Mouse (Mus musculus): ENCODE measurements around the gene Pard3b. TPM values are rescaled to one million over a fixed set of nuclear protein-coding genes. Genes with fewer than 3 reads are reported as not detected.

Pard3b gene
- polyA plus RNA-seq, 1 experiment = 5.7 TPM

DNA sequence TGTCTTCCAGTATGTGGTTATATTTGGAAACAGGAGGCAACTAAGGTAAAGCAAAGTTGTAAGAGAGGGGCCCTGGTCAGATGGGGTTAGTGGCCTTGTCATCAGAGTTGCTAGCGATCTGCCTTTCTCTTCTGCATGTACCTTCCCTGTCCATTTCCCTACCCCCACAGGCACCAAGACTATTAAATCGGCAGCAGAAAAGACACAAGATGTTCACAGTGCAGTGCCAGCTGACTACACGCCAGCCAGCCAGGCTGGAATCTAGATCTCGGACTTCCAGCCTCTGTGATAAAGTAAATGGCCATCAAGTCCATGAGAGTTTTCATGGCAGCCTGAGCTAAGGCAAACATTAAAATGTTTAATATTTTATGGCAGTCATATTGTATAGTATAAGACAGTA, 257.4 kb downstream of the Pard3b start:
- H3K4me3 ChIP-seq (replicated peaks; ENCODE audit: extremely low read depth, low read depth, low read length) = no peak overlapping the region
- 71% methylated on average over 4 of the region's 4 CpGs for WGBS
- no peaks in the 10 kb centered on the region for H3K4me1 ChIP-seq (ENCODE audit: control insufficient read depth, insufficient read depth, low read length)
- no peak for TF ChIP-seq POLR2A (IDR thresholded peaks at IDR 0.05; ENCODE audit: borderline replicate concordance, extremely low read depth, low read depth, low read length)
- no peak for TF ChIP-seq CTCF (IDR thresholded peaks at IDR 0.05; ENCODE audit: insufficient read depth, low read length)
- no peak for DNase-seq

DNA sequence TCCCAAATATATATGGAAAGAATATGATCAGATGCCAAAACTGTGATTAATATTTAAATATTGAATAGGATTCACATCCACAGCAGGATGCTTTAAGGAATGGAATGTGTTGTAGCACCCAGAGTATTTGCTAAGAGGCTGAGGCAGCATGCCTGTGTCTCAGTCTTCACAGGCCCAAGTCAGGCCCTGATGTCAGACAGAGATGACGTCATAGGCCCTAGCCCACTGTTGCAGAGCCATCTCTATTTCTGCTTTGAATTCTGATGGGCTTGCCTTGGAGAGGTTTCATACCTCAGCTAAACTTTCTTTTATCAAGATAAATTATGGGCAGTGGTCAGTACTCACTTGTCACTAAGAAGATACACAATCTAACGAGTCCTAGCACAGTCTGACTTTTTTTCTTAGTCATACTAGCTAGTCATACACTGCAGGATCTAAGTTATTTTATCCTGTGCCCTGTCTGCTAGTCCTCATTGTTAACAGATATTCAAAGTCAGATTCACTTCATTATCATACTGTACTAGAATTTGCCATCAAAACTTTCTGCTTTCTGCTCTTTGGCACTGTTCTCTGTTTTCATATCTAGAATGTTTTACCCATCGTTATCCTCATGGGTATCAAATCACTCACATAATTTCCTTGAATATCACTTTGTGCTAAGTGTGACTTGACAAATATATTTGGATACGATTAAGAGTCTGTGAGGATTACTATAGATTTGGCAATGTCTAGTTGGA, 264.8 kb downstream of the Pard3b start:
- no peak for DNase-seq
- no peak for TF ChIP-seq CTCF (IDR thresholded peaks at IDR 0.05; ENCODE audit: insufficient read depth, low read length)
- no peak for TF ChIP-seq POLR2A (IDR thresholded peaks at IDR 0.05; ENCODE audit: borderline replicate concordance, extremely low read depth, low read depth, low read length)
- no peaks in the 10 kb centered on the region; the same call in 1 of the 2 replicates for H3K4me1 ChIP-seq (ENCODE audit: control insufficient read depth, insufficient read depth, low read length)
- H3K4me3 ChIP-seq (replicated peaks; ENCODE audit: extremely low read depth, low read depth, low read length) = no peak overlapping the region
- WGBS = 55% methylated on average over 4 of the region's 4 CpGs

DNA sequence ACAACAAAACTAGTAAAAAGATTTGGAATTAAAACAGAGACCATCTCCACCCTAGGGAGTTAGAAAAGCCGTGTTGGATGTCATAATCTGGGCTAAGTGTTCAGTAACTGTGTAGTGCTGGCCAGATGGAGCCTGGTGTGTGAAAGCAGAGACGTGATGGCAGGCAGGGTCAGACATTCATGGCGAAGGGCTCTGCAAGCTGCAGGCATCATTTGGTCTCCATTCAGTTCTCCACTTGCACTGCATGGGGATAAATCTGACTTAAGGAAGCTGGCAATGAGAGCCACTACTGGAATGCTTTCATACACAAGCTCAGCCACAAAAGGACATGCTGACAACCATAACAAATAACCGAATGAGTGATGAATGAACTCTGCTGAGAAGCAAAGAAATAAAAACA, 265.4 kb downstream of the Pard3b start:
- DNase-seq = no peak

DNA sequence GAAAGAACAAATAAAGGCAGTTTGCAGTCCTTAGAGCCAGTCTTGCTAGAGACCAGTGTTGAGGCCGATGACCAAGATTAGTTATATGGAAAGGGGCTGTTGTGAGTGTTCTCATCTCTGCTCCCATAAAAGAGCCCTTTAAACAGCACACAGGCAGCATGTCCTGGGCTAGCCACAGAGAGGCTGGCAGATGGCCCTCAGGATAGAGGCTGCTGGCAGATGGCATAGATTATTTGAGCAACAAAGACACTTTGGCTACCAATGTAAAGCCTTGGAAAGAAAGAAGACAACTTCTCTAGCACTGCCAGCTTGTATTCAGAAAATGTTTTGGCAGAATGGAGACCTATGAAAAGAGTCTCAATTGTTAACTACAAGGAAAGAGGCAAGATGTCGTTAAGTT, 274.3 kb downstream of the Pard3b start:
- no peak for TF ChIP-seq POLR2A (IDR thresholded peaks at IDR 0.05; ENCODE audit: borderline replicate concordance, extremely low read depth, low read depth, low read length)
- TF ChIP-seq CTCF (IDR thresholded peaks at IDR 0.05; ENCODE audit: insufficient read depth, low read length) = no peak
- H3K4me1 ChIP-seq (ENCODE audit: control insufficient read depth, insufficient read depth, low read length) = no peaks in the 10 kb centered on the region
- no peak overlapping the region for H3K4me3 ChIP-seq (replicated peaks; ENCODE audit: extremely low read depth, low read depth, low read length)
- DNase-seq = no peak
- WGBS = 74% methylated on average over 2 of the region's 2 CpGs

More for the DNA sequence above, 265.4 kb downstream of the Pard3b start:
- WGBS = 49% methylated on average over 4 of the region's 4 CpGs
- no peak for TF ChIP-seq CTCF (IDR thresholded peaks at IDR 0.05; ENCODE audit: insufficient read depth, low read length)
- no peak for TF ChIP-seq POLR2A (IDR thresholded peaks at IDR 0.05; ENCODE audit: borderline replicate concordance, extremely low read depth, low read depth, low read length)
- Histone ChIP-seq H3K4me1 (ENCODE audit: control insufficient read depth, insufficient read depth, low read length) (no peaks in the 10 kb centered on the region; the same call in 1 of the 2 replicates), H3K4me3 (replicated peaks; ENCODE audit: extremely low read depth, low read depth, low read length) (no peak overlapping the region)

DNA sequence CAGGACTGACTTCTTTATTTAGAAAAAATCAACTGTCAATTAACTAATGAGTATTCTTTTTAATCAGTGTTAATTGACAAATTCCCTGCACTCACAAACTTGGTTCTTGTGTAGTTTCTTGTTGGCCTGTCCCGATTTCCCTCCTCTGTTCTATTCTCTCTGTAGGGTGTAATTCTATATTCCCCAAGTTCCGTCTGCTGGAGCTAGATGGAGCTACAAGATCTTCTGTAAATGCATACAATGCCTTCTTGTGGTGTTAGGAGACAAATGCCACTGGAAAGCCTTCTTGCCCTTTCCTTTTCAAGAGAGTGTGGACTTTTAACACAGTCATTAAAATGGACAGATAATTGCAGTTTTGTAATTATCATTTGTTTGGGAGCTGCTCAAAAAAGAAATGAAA, 286.3 kb downstream of the Pard3b start:
- DNase-seq = no peak
- Histone ChIP-seq H3K4me1 (ENCODE audit: control insufficient read depth, insufficient read depth, low read length) (peaks cover 7% of the 10 kb centered on the region; the same call in 1 of the 2 replicates), H3K4me3 (replicated peaks; ENCODE audit: extremely low read depth, low read depth, low read length) (no peak overlapping the region)
- 46% methylated on average over 2 of the region's 2 CpGs for WGBS
- no peak for TF ChIP-seq CTCF (IDR thresholded peaks at IDR 0.05; ENCODE audit: insufficient read depth, low read length)

DNA sequence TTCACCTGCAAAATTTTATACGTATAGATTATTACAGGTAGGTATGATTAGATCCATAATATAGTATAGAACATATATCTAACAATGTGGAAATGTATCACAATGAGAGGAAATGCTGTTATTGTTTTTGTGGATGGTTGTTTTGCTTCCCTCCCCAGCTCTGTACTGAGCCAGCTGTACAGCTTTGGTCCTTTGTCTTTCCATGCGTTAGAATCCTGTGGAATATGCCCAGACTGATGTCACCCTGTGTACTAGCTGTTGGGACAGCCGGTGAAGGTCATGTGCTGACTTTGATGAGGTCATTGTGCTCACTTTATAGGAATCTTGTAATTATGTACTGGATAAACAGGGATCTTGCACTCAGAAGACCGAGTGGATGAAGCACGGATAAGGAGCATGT, 286.9 kb downstream of the Pard3b start:
- TF ChIP-seq POLR2A (IDR thresholded peaks at IDR 0.05; ENCODE audit: borderline replicate concordance, extremely low read depth, low read depth, low read length) = no peak
- Histone ChIP-seq H3K4me3 (replicated peaks; ENCODE audit: extremely low read depth, low read depth, low read length) (no peak overlapping the region), H3K4me1 (ENCODE audit: control insufficient read depth, insufficient read depth, low read length) (peaks cover 7% of the 10 kb centered on the region; the same call in 1 of the 2 replicates)
- WGBS = 49% methylated on average over 5 of the region's 5 CpGs
- no peak for DNase-seq

DNA sequence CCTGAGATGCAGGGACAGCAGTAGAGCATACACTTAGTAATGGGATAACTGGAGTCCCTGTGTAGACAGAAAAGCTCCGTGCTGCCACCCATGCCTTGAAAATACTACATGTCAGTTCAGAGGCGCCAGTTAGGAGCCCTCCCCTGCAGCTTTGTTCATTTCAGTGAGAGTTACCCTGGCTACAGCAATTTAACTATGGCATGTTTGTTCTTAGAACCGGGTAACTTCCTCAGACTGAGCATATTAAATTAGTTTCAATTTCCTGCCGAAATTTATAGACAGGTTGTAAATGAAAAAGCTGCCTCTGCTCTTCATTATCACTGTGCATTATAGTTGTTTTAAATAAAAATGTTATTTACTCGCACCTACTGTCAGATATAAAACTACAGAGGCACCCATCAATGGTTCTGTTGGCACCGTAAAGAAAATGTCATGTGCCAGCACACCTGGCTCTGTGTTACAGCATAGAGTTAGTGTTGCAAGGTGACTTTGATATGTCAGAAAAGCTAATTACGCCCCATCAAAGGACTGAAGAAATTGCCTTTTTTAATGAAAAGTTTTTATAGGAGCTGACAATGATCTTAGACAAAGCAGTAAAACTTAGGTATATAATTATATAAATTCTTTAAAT, 289.6 kb downstream of the Pard3b start:
- Histone ChIP-seq H3K4me3 (replicated peaks; ENCODE audit: extremely low read depth, low read depth, low read length) (no peak overlapping the region), H3K4me1 (ENCODE audit: control insufficient read depth, insufficient read depth, low read length) (peaks cover 7% of the 10 kb centered on the region; the same call in 1 of the 2 replicates)
- WGBS = 51% methylated on average over 7 of the region's 7 CpGs
- TF ChIP-seq CTCF (IDR thresholded peaks at IDR 0.05; ENCODE audit: insufficient read depth, low read length) (no peak), POLR2A (IDR thresholded peaks at IDR 0.05; ENCODE audit: borderline replicate concordance, extremely low read depth, low read depth, low read length) (no peak)
- DNase-seq = no peak

DNA sequence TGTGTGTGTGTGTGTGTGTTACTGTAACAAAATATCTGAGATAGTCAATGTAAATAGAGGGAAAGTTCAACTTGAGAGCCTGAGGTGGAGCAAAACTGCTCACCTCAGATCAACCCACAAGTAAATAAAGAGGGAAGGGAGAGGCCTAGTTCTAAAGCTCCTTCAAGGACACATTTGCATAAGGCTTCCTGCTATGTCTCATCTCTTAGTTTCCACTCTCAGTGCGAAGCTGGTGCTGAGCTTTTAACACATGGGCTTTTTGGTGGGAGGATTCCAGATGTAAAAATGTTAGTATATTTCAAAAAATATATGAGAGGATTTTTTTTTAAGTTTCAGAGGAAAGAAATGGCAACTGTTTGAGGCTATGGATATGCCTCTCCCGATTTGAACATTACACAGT, 294.9 kb downstream of the Pard3b start:
- DNase-seq = no peak
- TF ChIP-seq CTCF (IDR thresholded peaks at IDR 0.05; ENCODE audit: insufficient read depth, low read length) (no peak), POLR2A (IDR thresholded peaks at IDR 0.05; ENCODE audit: borderline replicate concordance, extremely low read depth, low read depth, low read length) (no peak)
- Histone ChIP-seq H3K4me3 (replicated peaks; ENCODE audit: extremely low read depth, low read depth, low read length) (no peak overlapping the region), H3K4me1 (ENCODE audit: control insufficient read depth, insufficient read depth, low read length) (no peaks in the 10 kb centered on the region)
- 72% methylated on average over 2 of the region's 2 CpGs for WGBS

DNA sequence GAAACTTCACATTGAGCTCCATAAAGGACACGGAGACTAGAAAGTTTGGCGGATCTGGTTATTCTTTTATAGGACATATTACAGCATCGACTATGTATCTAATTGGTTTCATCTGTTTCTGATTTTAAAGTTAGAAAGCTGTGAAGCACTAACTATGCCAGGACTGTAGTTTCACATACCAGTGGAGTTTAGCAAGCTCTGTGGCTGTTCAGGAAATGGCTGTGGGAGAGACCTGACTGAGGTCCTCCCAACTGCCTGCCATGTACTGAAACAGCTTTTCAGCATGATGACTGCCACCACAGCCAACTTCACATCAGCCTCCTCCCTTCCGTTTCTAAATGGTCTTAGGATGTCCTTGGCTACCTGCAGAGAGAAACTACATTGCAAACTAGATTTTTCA, 296.1 kb downstream of the Pard3b start:
- no peak for DNase-seq
- Histone ChIP-seq H3K4me3 (replicated peaks; ENCODE audit: extremely low read depth, low read depth, low read length) (no peak overlapping the region), H3K4me1 (ENCODE audit: control insufficient read depth, insufficient read depth, low read length) (no peaks in the 10 kb centered on the region)
- TF ChIP-seq CTCF (IDR thresholded peaks at IDR 0.05; ENCODE audit: insufficient read depth, low read length) = no peak
- TF ChIP-seq POLR2A (IDR thresholded peaks at IDR 0.05; ENCODE audit: borderline replicate concordance, extremely low read depth, low read depth, low read length) = no peak
- 73% methylated on average over 4 of the region's 4 CpGs for WGBS

DNA sequence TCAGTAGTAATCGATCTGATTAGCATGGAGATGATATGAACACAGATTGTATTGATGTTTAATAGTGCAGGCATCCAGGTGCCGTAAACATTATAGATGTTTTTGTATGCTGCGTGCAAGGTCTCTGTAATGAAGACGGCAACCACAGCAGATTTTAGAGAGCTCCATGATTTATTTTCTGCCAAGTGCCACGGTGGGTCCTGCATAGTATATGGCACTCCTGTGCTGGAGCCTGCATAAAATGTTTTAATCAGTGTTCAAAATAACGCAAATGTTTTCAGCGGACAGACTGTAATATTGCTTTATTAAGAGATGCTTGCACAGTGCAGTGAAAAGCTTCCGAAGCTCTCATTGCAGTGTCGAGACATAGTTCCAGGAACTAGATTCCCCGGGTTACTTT, 301.3 kb downstream of the Pard3b start:
- no peaks in the 10 kb centered on the region for H3K4me1 ChIP-seq (ENCODE audit: control insufficient read depth, insufficient read depth, low read length)
- WGBS = 89% methylated on average over 10 of the region's 10 CpGs
- TF ChIP-seq CTCF (IDR thresholded peaks at IDR 0.05; ENCODE audit: insufficient read depth, low read length) = no peak
- TF ChIP-seq POLR2A (IDR thresholded peaks at IDR 0.05; ENCODE audit: borderline replicate concordance, extremely low read depth, low read depth, low read length) = no peak

More for the DNA sequence above, 301.3 kb downstream of the Pard3b start:
- no peak for DNase-seq
- H3K4me3 ChIP-seq (replicated peaks; ENCODE audit: extremely low read depth, low read depth, low read length) = no peak overlapping the region
